13 mouse cellular contexts compared by ENCODE assay signal in genomic region chr3:41318232-41319131, GRCm38 (mm10).
DNase-seq lines count a peak whose midpoint lies in the region; ATAC-seq and TF ChIP-seq lines count a peak whose summit lies in the region.
"Had no signal": no experiment of that assay in that cellular context is flagged by ENCODE, and none has a peak within 500 bp of the region (broad histone marks: within the 10 kb centered on the region; RNA-seq: fewer than 3 reads in every experiment).

No protein-coding gene starts in this region.

- H3K9ac ChIP-seq in embryonic facial prominence, embryonic 13.5 days: no peak overlapping the region
- no peak overlapping the region for H3K9ac ChIP-seq in limb, embryonic 14.5 days (ENCODE audit: low read depth, low read length, severe bottlenecking)
- H3K9ac ChIP-seq: neural tube, embryonic 12.5 days had no signal

- no peaks in the 10 kb centered on the region for H3K36me3 ChIP-seq in embryonic facial prominence, embryonic 13.5 days
- H3K36me3 ChIP-seq in limb, embryonic 14.5 days (ENCODE audit: control insufficient read depth, insufficient read depth, low read length): no peaks in the 10 kb centered on the region
- H3K36me3 ChIP-seq: neural tube, embryonic 12.5 days had no signal

- H3K27me3 ChIP-seq in embryonic facial prominence, embryonic 13.5 days: peaks cover 3% of the 10 kb centered on the region; the same call in 1 of the 2 replicates
- no peaks in the 10 kb centered on the region for H3K27me3 ChIP-seq in limb, embryonic 14.5 days (ENCODE audit: control insufficient read depth, insufficient read depth, low read length)
- H3K27me3 ChIP-seq: neural tube, embryonic 12.5 days had no signal

- H3K4me1 ChIP-seq in embryonic facial prominence, embryonic 13.5 days: peaks cover 29% of the 10 kb centered on the region
- H3K4me1 ChIP-seq in limb, embryonic 14.5 days (ENCODE audit: control insufficient read depth, insufficient read depth, low read length): peaks cover 13% of the 10 kb centered on the region

- H3K4me3 ChIP-seq in embryonic facial prominence, embryonic 13.5 days: no peak overlapping the region
- H3K4me3 ChIP-seq in limb, embryonic 14.5 days (replicated peaks; ENCODE audit: low read length): no peak overlapping the region
- H3K4me3 ChIP-seq: neural tube, embryonic 12.5 days had no signal

- 0 out of 2 replicates have a peak, but pooled peaks have one; percentile 56 for ATAC-seq in cerebellum, adult (ENCODE audit: insufficient number of reproducible peaks, low FRiP score, low TSS enrichment)
- peak; percentile 74; the same call in 1 of the 2 replicates for ATAC-seq in embryonic facial prominence, embryonic 13.5 days (ENCODE audit: insufficient number of reproducible peaks, insufficient read depth, low FRiP score, low TSS enrichment, low read depth)
- peak; percentile 39; the same call in 1 of the 2 replicates for ATAC-seq in limb, embryonic 14.5 days (ENCODE audit: low FRiP score, low read depth)
- ATAC-seq in megakaryocyte-erythroid progenitor cell, adult 5-6 weeks (replicated peaks; ENCODE audit: low FRiP score, low TSS enrichment, poor library complexity, severe bottlenecking): no peak

- 43% methylated on average over 12 of the region's 12 CpGs for WGBS in embryonic facial prominence, embryonic 13.5 days
- WGBS in limb, embryonic 14.5 days: 14% methylated on average over 12 of the region's 12 CpGs

- no peak for DNase-seq in cerebellum, postnatal 10 days
- peak; percentile 8 for DNase-seq in right cerebral cortex, adult 18-20 months
- DNase-seq in right cerebral cortex, postnatal 14 days: no peak
- DNase-seq in limb, embryonic 14.5 days (ENCODE audit: low spot score): peak; percentile 25
- DNase-seq in thymus, postnatal 14 days: no peak
- DNase-seq: gastrocnemius, postnatal 10 days; heart, postnatal 10 days; kidney, adult 2 months had no signal

- no peak overlapping the region for H3K4me2 ChIP-seq in embryonic facial prominence, embryonic 13.5 days
- H3K4me2 ChIP-seq in limb, embryonic 14.5 days (replicated peaks; ENCODE audit: low read depth, low read length, severe bottlenecking): no peak overlapping the region
- H3K4me2 ChIP-seq: neural tube, embryonic 12.5 days had no signal

- peak overlapping the region; percentile 1; the same call in 1 of the 2 replicates for H3K27ac ChIP-seq in embryonic facial prominence, embryonic 13.5 days
- no peak overlapping the region for H3K27ac ChIP-seq in limb, embryonic 14.5 days (replicated peaks; ENCODE audit: low read depth, low read length)
- H3K27ac ChIP-seq: macrophage; neural tube, embryonic 12.5 days had no signal

- no peaks in the 10 kb centered on the region for H3K9me3 ChIP-seq in embryonic facial prominence, embryonic 13.5 days
- no peaks in the 10 kb centered on the region for H3K9me3 ChIP-seq in limb, embryonic 14.5 days (ENCODE audit: control insufficient read depth, low read length)
- H3K9me3 ChIP-seq: neural tube, embryonic 12.5 days had no signal

- TF ChIP-seq POLR2A in limb, embryonic 14.5 days (IDR thresholded peaks at IDR 0.05; ENCODE audit: borderline replicate concordance, extremely low read depth, insufficient read depth, insufficient read length): no peak

Comparison
In these comparisons a context has a peak if more than half of its experiments do, and no peak if none do; other contexts are left out.
1. DNase-seq: peak in right cerebral cortex, adult 18-20 months (single experiment) and limb, embryonic 14.5 days (single experiment); none in cerebellum, postnatal 10 days (0 of 2), right cerebral cortex, postnatal 14 days (single experiment) and thymus, postnatal 14 days (single experiment).